In the genomic region with DNA sequence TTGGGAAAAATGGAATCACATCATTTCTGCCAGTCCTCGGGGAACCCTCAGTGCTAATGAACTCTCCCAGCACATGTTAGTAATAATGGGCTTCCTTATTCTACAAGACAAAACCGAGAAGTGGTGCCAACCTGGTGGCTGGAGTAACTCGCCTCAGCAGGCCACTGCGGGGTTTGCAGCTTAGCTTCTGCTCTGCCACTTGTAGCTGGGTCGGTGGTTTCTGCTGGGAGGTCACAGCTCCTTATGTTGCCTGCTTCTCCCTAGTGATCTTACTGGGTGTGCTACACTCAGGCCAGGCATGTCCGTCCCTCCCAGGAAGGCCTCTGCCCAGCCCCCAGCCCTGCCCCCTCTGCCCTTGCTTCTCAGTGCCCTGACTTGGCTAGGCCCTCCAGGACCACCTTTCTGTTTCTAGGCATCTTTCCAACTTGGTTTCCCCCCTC, we compare ENCODE assay signal across 10 mouse cellular contexts.
DNase-seq lines count a peak whose midpoint lies in the region; ATAC-seq and TF ChIP-seq lines count a peak whose summit lies in the region.
"Had no signal": no experiment of that assay in that cellular context is flagged by ENCODE, and none has a peak within 500 bp of the region (broad histone marks: within the 10 kb centered on the region; RNA-seq: fewer than 3 reads in every experiment).

No protein-coding gene starts in this region.

- H3K9ac ChIP-seq in forebrain, postnatal 0 days: no peak overlapping the region
- no peak overlapping the region for H3K9ac ChIP-seq in neural tube, embryonic 14.5 days (replicated peaks; ENCODE audit: low read depth, low read length)

- peaks cover 4% of the 10 kb centered on the region; the same call in 1 of the 2 replicates for H3K4me1 ChIP-seq in forebrain, postnatal 0 days (ENCODE audit: insufficient read depth)
- H3K4me1 ChIP-seq in neural tube, embryonic 14.5 days (ENCODE audit: control insufficient read depth, insufficient read depth, low read length): peaks cover 16% of the 10 kb centered on the region; the same call in 1 of the 2 replicates

- H3K4me3 ChIP-seq in forebrain, postnatal 0 days (ENCODE audit: low read depth, low read length): no peak overlapping the region
- no peak overlapping the region for H3K4me3 ChIP-seq in neural tube, embryonic 14.5 days (ENCODE audit: low read depth, low read length)

- no peaks in the 10 kb centered on the region for H3K36me3 ChIP-seq in forebrain, postnatal 0 days (ENCODE audit: insufficient read depth)
- H3K36me3 ChIP-seq in neural tube, embryonic 14.5 days (ENCODE audit: control insufficient read depth, insufficient read depth, low read length): no peaks in the 10 kb centered on the region

- ATAC-seq in forebrain, postnatal 0 days: peak; percentile 90
- ATAC-seq in neural tube, embryonic 14.5 days (ENCODE audit: low read depth): peak; percentile 79
- no peak for ATAC-seq in megakaryocyte-erythroid progenitor cell, adult 5-6 weeks (replicated peaks; ENCODE audit: low FRiP score, low TSS enrichment, poor library complexity, severe bottlenecking)
- ATAC-seq in CD4-positive, CD25-positive, alpha-beta regulatory T cell, adult 4 months: no peak
- ATAC-seq: Patski had no signal

- no peaks in the 10 kb centered on the region for H3K27me3 ChIP-seq in forebrain, postnatal 0 days (ENCODE audit: insufficient read depth, low read length)
- H3K27me3 ChIP-seq in neural tube, embryonic 14.5 days (ENCODE audit: control insufficient read depth, insufficient read depth, low read length): no peaks in the 10 kb centered on the region
- H3K27me3 ChIP-seq: Patski had no signal

- no peak overlapping the region for H3K4me2 ChIP-seq in forebrain, postnatal 0 days (ENCODE audit: low read depth)
- no peak overlapping the region for H3K4me2 ChIP-seq in neural tube, embryonic 14.5 days (ENCODE audit: low read depth, low read length)

- intact Hi-C loops in heart, postnatal 10 days (cut with DNase I): no loop called here

- WGBS in forebrain, postnatal 0 days: 5% methylated on average over 6 of the region's 6 CpGs
- 4% methylated on average over 6 of the region's 6 CpGs for whole genome bisulfite sequencing in neural tube, embryonic 14.5 days

- H3K27ac ChIP-seq in forebrain, postnatal 0 days (ENCODE audit: low read depth, low read length): peak overlapping the region; percentile 45
- H3K27ac ChIP-seq in neural tube, embryonic 14.5 days (ENCODE audit: low read depth, low read length): peak overlapping the region; percentile 56; the same call in 1 of the 2 replicates
- H3K27ac ChIP-seq: macrophage had no signal

- peak; percentile 23 for DNase-seq in heart, postnatal 4 days
- DNase-seq in heart, postnatal 10 days: no peak
- DNase-seq in embryo, embryonic 10 days (ENCODE audit: low spot score): peak; percentile 44
- peak; percentile 75 for DNase-seq in forebrain, postnatal 0 days
- peak; percentile 39 to 49 for DNase-seq in layer of hippocampus, postnatal 10 days (ENCODE audit: low spot score in 2 of 2)

- no peak for TF ChIP-seq CTCF in forebrain, postnatal 0 days (IDR thresholded peaks at IDR 0.05; ENCODE audit: low read depth)

- no peaks in the 10 kb centered on the region for H3K9me3 ChIP-seq in forebrain, postnatal 0 days (ENCODE audit: low read length)
- H3K9me3 ChIP-seq in neural tube, embryonic 14.5 days (ENCODE audit: control insufficient read depth, low read length): no peaks in the 10 kb centered on the region

Comparison
In these comparisons a context has a peak if more than half of its experiments do, and no peak if none do; other contexts are left out.
1. DNase-seq: peak in heart, postnatal 4 days (single experiment), embryo, embryonic 10 days (single experiment), forebrain, postnatal 0 days (single experiment) and layer of hippocampus, postnatal 10 days (2 of 2); none in heart, postnatal 10 days (0 of 2).
2. ATAC-seq: peak in forebrain, postnatal 0 days (single experiment) and neural tube, embryonic 14.5 days (single experiment); none in megakaryocyte-erythroid progenitor cell, adult 5-6 weeks (single experiment) and CD4-positive, CD25-positive, alpha-beta regulatory T cell, adult 4 months (single experiment).